Mouse (Mus musculus) kidney, adult 2 months (tissue): ENCODE measurements at regions not wholly inside any gene's neighbourhood (a gene's known extent, or its start where the extent isn't known, plus 50 kb on each side); places are given as distances from the start of the nearest gene placed in this dataset.

ENCODE experiments used
- DNase-seq: peaks from one replicate; pipeline ENCODE4 v3.0.0; 2021
- H3K27ac ChIP-seq: fragments of 200-500 bp; 2 replicates; pipeline ENCODE4 v1.5.1; 2012; ENCODE audit warnings: low read depth, low read length, control low read depth, inconsistent platforms; ENCODE audit not compliant: insufficient read depth
- H3K27me3 ChIP-seq: fragments of 200-500 bp; replicated peaks from 2 replicates; pipeline ENCODE4 v1.6.1; 2012; ENCODE audit warnings: mild to moderate bottlenecking, moderate library complexity, low read length, inconsistent platforms; ENCODE audit not compliant: control insufficient read depth, insufficient read depth
- H3K36me3 ChIP-seq: fragments of 200-500 bp; 2 replicates; pipeline ENCODE4 v1.6.1; 2012; ENCODE audit warnings: mild to moderate bottlenecking, moderate library complexity, low read length, inconsistent platforms; ENCODE audit not compliant: control insufficient read depth, insufficient read depth
- H3K4me1 ChIP-seq: fragments of 200-500 bp; 2 replicates; pipeline ENCODE4 v1.6.1; 2011; ENCODE audit warnings: low read length; ENCODE audit not compliant: control insufficient read depth, insufficient read depth
- H3K4me3 ChIP-seq: fragments of 200-500 bp; 2 replicates; pipeline ENCODE4 v1.5.1; 2011; ENCODE audit warnings: mild to moderate bottlenecking, low read depth, low read length, control low read depth; ENCODE audit not compliant: insufficient read depth
- CTCF ChIP-seq: fragments of 200-500 bp; conservative IDR thresholded peaks from 2 replicates; pipeline ENCODE4 v1.5.1; 2011; ENCODE audit warnings: low read depth, mild to moderate bottlenecking, control low read depth, low read length, moderate library complexity, mixed read lengths; ENCODE audit not compliant: insufficient read depth, insufficient read length
- POLR2A ChIP-seq: fragments of 200-500 bp; IDR thresholded peaks from one replicate; pipeline ENCODE4 v1.6.1; 2011; ENCODE audit warnings: low read depth, low read length, control low read depth
- WGBS: fragments of 180-500 bp; shearing (Covaris S2); methylation state at CpG from one replicate; pipeline ENCODE4 v1.1.7; 2018; 5-methylcytosine and 5-hydroxymethylcytosine counted together

DNA sequence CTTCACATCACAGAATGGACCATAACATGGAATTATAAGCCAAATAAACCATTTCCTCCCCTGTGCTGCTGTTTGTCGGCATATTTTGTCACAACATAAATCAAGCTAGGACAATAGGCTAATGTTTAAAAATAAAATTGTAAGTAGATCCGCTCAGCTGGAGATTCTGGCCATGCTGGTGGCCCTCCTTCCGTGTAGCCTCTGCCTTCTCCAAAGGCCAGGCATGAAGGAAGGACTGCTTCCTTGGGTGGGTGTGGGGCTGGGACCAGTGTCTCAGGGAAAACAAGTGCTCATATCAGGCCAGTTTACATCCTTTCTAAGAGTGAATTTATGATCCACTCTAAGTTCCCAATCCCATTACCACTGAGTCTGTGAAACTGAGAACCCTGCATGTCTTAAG, 206.3 kb upstream of the Ppp2r2d start:
- Histone ChIP-seq H3K4me1 (no peaks in the 10 kb centered on the region), H3K36me3 (no peaks in the 10 kb centered on the region), H3K27me3 (no peaks in the 10 kb centered on the region), H3K4me3 (no peak overlapping the region), H3K27ac (no peak overlapping the region)
- TF ChIP-seq POLR2A (no peak), CTCF (no peak)
- 61% methylated on average over 3 of the region's 3 CpGs for WGBS
- no peak for DNase-seq

DNA sequence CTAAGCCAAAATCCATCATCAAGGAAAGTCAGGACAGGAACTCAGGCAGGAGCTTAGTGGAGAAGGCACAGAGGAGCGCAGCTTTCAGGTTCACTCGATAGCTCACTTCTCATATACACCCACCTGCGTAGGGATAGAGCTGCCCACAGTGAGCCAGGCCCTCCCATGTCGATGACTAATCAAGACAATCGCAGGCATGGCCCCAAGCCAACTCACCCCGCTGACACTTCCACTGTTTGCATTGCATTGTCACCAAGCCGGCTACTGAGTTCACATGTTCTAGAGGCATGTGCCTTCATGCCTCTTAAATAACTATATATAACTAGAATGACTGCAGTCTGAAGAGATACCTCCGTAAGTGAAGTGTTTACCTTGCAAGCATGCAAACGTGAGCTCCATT, 219.8 kb upstream of the Ppp2r2d start:
- TF ChIP-seq CTCF (no peak), POLR2A (no peak)
- no peaks in the 10 kb centered on the region for H3K4me1 ChIP-seq
- no peaks in the 10 kb centered on the region for H3K27me3 ChIP-seq
- WGBS, result 84% methylated on average over 9 of the region's 9 CpGs
- H3K36me3 ChIP-seq, result no peaks in the 10 kb centered on the region
- no peak for DNase-seq
- H3K27ac ChIP-seq, result no peak overlapping the region
- no peak overlapping the region for H3K4me3 ChIP-seq

DNA sequence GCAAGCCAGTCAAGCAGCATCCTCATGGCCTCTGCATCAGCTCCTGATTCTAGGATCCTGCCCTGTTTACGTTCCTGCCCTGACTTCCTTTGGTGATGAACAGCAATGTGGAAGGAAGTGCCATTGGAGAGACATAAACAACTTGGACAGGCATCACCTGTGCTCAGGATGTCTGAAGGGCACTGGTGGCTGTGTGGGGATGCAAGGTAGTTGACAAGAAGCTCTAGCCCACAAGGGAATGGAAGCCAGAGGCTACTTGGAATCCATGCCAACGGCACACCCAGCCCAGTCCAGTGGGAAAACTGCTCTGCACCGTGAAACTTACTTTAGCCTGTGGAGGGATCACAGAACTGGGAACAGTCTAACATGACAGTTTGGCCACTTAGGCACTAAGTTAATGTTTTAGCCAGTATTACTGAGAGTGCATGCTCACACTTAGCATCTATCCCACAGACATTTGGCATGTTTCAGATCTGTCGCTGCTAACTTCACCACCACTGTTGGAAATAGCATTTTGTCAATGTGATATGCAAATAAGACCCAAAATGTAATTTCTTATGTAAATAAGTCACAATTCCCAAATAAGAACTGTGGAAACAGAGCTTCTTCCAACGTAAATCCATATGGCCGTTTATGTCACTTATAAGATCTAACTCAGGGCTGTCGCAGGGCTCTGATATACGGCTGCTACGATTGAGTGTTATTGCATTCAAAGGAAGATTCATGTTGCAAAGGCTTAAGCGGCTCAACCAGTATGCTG, 223.5 kb upstream of the Tcerg1l start:
- TF ChIP-seq POLR2A, result no peak
- no peak for TF ChIP-seq CTCF
- H3K27me3 ChIP-seq, result no peaks in the 10 kb centered on the region
- H3K4me3 ChIP-seq, result no peak overlapping the region
- no peak overlapping the region for H3K27ac ChIP-seq
- H3K36me3 ChIP-seq, result no peaks in the 10 kb centered on the region
- 78% methylated on average over 10 of the region's 10 CpGs for WGBS
- no peak for DNase-seq
- no peaks in the 10 kb centered on the region for H3K4me1 ChIP-seq

DNA sequence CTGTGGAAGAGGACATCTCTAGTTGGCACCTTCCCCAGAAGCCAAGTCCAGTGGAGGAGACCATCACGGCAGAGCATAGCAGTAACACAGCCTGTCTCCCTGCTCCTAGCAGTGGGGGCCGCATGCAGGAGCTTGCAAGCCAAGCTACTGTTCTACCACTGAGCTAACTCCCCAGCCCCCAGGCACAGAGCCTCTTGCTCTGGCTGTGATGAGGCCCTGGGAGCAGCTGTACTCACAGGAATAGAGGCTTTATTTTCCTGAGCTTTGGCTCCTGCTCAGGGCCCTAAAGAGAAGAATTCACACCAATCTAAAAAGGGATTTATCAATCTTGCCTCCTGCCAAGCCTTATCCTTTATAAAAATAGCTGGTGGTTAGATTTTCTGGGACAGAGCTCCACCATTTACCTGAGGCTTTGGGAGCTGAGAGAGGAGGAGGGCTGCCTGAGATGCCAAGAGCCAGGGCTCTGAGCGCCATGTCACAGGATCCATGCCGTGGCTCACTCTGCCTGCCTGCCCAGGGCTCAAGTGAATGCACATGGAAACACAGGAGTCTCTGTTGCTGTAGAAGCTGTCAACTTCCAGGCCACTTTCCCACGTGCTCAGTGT, 222.7 kb upstream of the Tcerg1l start:
- no peaks in the 10 kb centered on the region for H3K27me3 ChIP-seq
- DNase-seq, result no peak
- TF ChIP-seq CTCF (no peak), POLR2A (no peak)
- H3K36me3 ChIP-seq, result no peaks in the 10 kb centered on the region
- 72% methylated on average over 5 of the region's 5 CpGs for WGBS
- no peak overlapping the region for H3K27ac ChIP-seq
- H3K4me1 ChIP-seq, result no peaks in the 10 kb centered on the region
- no peak overlapping the region for H3K4me3 ChIP-seq

- no peaks in the 10 kb centered on the region for H3K27me3 ChIP-seq
- H3K4me1 ChIP-seq, result no peaks in the 10 kb centered on the region
- TF ChIP-seq CTCF (no peak), POLR2A (no peak)
- H3K4me3 ChIP-seq, result no peak overlapping the region
- no peaks in the 10 kb centered on the region for H3K36me3 ChIP-seq
- H3K27ac ChIP-seq, result no peak overlapping the region
- 82% methylated on average over 2 of the region's 2 CpGs for WGBS
- DNase-seq, result no peak
Measured at GRCm38 (mm10) chr7:138616468-138616867, 218.9 kb upstream of the Tcerg1l start.

DNA sequence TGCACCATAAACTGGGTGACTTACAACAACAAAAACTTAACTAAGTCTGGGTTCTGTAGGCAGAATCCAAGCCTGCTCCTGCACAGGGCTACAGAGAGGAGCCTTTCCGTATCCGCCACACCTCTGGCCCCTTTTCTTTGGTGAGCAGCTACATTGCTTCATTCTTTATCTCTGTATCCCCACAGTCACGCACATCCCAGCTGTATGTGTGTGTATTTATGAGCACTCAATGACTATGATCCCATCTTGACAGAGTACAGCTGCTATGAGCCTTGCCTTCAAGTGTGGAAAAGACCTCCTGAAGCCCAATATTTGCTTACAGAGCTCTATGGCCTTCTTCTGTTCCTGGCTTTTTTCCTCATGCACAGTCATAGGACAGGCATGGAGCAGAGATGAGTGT, 212.1 kb upstream of the Tcerg1l start:
- no peaks in the 10 kb centered on the region for H3K4me1 ChIP-seq
- H3K27me3 ChIP-seq, result no peaks in the 10 kb centered on the region
- H3K4me3 ChIP-seq, result no peak overlapping the region
- no peak overlapping the region for H3K27ac ChIP-seq
- 80% methylated on average over 3 of the region's 3 CpGs for WGBS
- no peak for DNase-seq
- no peaks in the 10 kb centered on the region for H3K36me3 ChIP-seq
- TF ChIP-seq CTCF (no peak), POLR2A (no peak)

DNA sequence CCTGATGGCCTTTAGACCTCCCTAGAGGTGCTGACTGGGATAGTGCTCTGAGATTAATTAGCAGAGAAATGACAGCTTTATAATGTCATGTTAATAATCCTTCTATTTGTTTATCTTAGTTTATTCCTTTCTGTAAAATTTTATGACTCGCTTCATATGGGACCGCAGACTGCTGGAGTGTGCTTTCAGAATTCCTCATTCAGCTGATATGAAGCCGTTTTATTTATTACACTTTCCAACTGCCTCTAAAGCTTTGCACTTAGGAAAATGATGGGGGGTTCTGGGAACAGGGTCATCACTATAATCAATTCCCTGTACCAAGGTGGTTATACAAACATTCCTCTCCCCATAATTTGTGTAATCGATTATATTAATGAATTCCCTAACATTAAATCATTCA, 211.6 kb upstream of the Tcerg1l start:
- H3K27me3 ChIP-seq, result no peaks in the 10 kb centered on the region
- whole genome bisulfite sequencing, result 73% methylated on average over 4 of the region's 4 CpGs

More for the DNA sequence above, 211.6 kb upstream of the Tcerg1l start:
- Histone ChIP-seq H3K4me1 (no peaks in the 10 kb centered on the region), H3K27ac (no peak overlapping the region), H3K36me3 (no peaks in the 10 kb centered on the region), H3K4me3 (no peak overlapping the region)
- DNase-seq, result no peak
- TF ChIP-seq CTCF, result no peak
- TF ChIP-seq POLR2A, result no peak
